Mouse (Mus musculus) heart, adult 18-20 months (tissue): ENCODE measurements around the gene Plod1. TPM values are rescaled to one million over a fixed set of nuclear protein-coding genes. Genes with fewer than 3 reads are reported as not detected.
A peak's percentile ranks its signal among the peaks of the same experiment; 100 is the strongest.

ENCODE experiments used
- DNase-seq, 2 experiments: peaks; one replicate each; pipeline ENCODE4 v3.0.0; 2021 to 2022; ENCODE audit warnings: mixed read lengths in 1 of 2
- long read RNA-seq, 2 experiments: library from polyadenylated mRNA; stranded (forward); transcript quantifications; one replicate each; pipeline ENCODE4 v2.0.0; 2021
- total RNA-seq, 2 experiments: library from RNA; stranded (reverse); gene quantifications; 2 replicates each; pipeline ENCODE4 v1.2.3; 2021

Plod1 gene
- total RNA-seq: 10 to 100 TPM; 61.0 to 65.3 TPM
- long read RNA-seq, experiment 1, transcript Plod1-201 (19 exons, 3,243 nt): major isoform, 32 of 48 reads
- long read RNA-seq, experiment 1, partial matches to known transcripts: 14 of 48 reads
- long read RNA-seq, experiment 1, other reads (novel, unspliced or antisense): 2 of 48 reads
- long read RNA-seq, experiment 2, transcript Plod1-201 (19 exons, 3,243 nt): major isoform, 15 of 24 reads
- long read RNA-seq, experiment 2, partial matches to known transcripts: 9 of 24 reads
- long read RNA-seq, experiment 2, other reads (novel, unspliced or antisense): 0 of 24 reads

GRCm38 (mm10) chr4:147936331-147936954 lies at the start of gene Plod1:
TSS of gene Plod1 (minus strand) at chr4:147936767.
- peak; percentile 93 to 94 for DNase-seq

GRCm38 (mm10) chr4:147985205-147986132 lies 48.9 kb upstream of the Plod1 start, which contains the start of gene Nppb:
TSS of gene Nppb (plus strand) at chr4:147985788.
- DNase-seq: peak; percentile 58 to 73

GRCm38 (mm10) chr4:147979441-147979860 lies 42.9 kb upstream of the Plod1 start:
- no peak for DNase-seq

- no peak for DNase-seq
Observed at GRCm38 (mm10) chr4:147978391-147978790, 41.8 kb upstream of the Plod1 start.

- DNase-seq: no peak
Observed at GRCm38 (mm10) chr4:147977726-147978125, 41.2 kb upstream of the Plod1 start.

- DNase-seq: no peak
Observed at GRCm38 (mm10) chr4:147976237-147976636, 39.7 kb upstream of the Plod1 start.

GRCm38 (mm10) chr4:147969337-147969736 lies 32.8 kb upstream of the Plod1 start:
- DNase-seq: peak; percentile 34 to 40

GRCm38 (mm10) chr4:147968816-147969215 lies 32.2 kb upstream of the Plod1 start:
- DNase-seq: no peak

GRCm38 (mm10) chr4:147965712-147966111 lies 29.1 kb upstream of the Plod1 start:
- peak; percentile 30 to 33 for DNase-seq

- peak; percentile 65 to 76 for DNase-seq
Observed at GRCm38 (mm10) chr4:147963623-147964022, 27.1 kb upstream of the Plod1 start.

- peak; percentile 48 to 52 for DNase-seq
Observed at GRCm38 (mm10) chr4:147962781-147963180, 26.2 kb upstream of the Plod1 start.

- DNase-seq: peak; percentile 64 to 87
Observed at GRCm38 (mm10) chr4:147959881-147960831, 23.6 kb upstream of the Plod1 start.

GRCm38 (mm10) chr4:147957141-147957540 lies 20.6 kb upstream of the Plod1 start:
- DNase-seq: no peak

- peak; percentile 29 to 67 for DNase-seq
Observed at GRCm38 (mm10) chr4:147953590-147953989, 17.0 kb upstream of the Plod1 start.

- no peak for DNase-seq
Observed at GRCm38 (mm10) chr4:147947511-147947910, 10.9 kb upstream of the Plod1 start.

- no peak for DNase-seq
Observed at GRCm38 (mm10) chr4:147943005-147943404, 6.4 kb upstream of the Plod1 start.

- DNase-seq: peak in 1 of 2 experiments; percentile 30
Observed at GRCm38 (mm10) chr4:147941045-147942020, 4.8 kb upstream of the Plod1 start.

- DNase-seq: peak; percentile 89 to 91
Observed at GRCm38 (mm10) chr4:147940576-147941044, 4.0 kb upstream of the Plod1 start, which contains the start of gene 2510039O18Rik. TSS of gene 2510039O18Rik (plus strand) at chr4:147940895.

- DNase-seq: no peak
Observed at GRCm38 (mm10) chr4:147940111-147940510, 3.5 kb upstream of the Plod1 start.
